Mouse (Mus musculus) NIH3T3 (cell line): ENCODE data around the gene Msgn1.
A peak's percentile ranks its signal among the peaks of the same experiment; 100 is the strongest.

ENCODE experiments used
- DNase-seq: peaks from one replicate; pipeline ENCODE4 v3.0.0-alpha.2; 2012; ENCODE audit warnings: low read depth

Msgn1 gene

DNA sequence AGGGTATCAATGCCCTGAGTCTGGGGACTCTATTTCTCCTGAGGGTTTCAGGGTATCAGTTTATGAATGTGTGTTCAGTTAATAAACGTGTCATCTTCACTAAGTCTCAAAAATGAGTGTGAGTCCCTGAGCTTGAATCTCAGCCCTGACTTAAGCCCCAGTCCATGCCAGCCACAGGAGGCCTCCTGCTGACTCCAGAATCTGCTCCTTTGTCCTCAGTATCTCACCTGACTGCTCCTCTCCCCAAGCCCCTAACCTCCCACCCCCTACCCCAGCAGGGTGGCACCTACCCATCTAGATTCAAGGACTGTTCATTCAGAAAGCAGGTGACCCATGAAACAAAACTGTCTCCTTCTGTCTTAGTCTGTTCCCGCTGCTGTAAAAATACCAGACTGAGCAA lies 10.2 kb downstream of the Msgn1 start:
- no peak for DNase-seq

DNA sequence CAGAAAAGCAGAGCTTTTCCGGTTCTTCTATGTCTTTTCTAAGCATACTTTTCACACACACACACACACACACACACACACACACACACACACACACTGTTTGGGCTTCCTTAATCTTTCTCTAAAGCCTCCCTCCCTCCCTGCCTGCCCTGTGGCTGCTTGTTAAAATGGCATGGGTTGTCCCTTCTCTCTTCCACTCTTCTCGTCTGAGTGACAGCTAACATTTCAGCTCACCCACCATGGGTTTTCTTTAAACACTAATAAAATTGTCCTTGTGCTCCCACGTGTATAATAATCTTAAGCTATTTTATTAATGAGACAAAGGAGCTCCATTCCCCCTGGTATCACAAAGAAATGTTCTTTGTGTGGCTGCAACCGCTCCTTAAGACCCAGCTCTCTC lies 10.7 kb downstream of the Msgn1 start:
- DNase-seq = no peak

DNA sequence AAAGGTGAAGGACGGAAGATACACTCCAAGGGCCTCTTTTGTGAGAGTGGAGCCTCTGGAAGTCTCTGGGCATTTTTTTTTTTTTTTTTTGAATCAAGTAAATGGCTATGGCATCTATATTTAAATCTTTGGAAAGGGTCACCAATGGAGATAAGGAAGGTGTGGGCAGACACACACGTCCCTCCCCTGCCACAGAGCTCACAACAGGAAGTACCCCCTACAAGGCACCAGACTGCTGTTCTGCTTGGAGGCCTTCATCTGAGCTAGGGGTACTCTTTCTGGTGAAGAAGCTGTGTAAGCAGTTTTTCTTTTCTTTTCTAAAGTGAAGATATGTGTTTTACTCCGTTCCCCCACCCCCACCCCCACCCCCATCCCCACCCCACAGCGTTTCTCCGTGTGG lies 11.9 kb downstream of the Msgn1 start:
- DNase-seq = no peak

DNA sequence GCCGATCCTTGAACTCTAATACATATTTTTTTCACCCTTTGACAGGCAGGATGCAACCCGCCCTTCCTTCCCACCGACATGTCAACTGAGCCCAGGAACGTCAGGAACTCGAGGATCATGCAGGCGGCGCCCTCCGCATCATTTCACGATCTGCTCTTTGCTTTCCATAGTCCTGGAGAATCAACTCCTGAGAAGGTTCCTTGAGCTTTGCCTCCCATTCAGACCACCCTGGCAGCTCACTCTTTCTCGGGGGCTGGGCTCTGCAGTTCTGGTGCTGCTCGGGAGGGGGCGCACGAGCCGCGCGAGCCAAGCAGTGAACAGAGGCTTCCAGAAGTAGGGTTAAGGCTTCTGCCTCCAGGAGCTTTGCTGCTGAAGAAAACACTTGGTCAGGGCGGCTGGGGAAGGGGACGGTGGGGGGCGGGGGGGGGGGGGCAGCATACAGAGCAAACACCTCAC lies 12.6 kb downstream of the Msgn1 start:
- peak; percentile 74 for DNase-seq

DNA sequence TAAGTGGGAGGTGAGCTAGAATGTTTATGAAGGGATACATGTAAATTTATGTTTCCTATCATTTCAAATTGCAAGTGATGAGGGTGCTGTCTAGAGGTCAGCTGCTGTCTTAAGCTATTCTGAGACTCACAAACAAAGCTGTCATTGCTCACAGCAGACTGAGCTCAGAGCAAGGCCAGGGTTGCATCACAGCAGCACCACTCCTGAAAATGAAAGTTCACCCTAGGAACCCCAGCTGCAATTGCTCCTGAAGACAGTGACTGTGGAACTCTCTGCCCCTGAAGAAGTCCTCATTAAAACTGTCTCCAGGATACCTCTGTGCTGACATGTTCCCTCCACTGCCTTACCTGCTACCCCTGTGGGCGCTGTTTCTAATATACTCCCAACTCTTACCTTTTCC lies 13.7 kb downstream of the Msgn1 start:
- peak; percentile 5 for DNase-seq

DNA sequence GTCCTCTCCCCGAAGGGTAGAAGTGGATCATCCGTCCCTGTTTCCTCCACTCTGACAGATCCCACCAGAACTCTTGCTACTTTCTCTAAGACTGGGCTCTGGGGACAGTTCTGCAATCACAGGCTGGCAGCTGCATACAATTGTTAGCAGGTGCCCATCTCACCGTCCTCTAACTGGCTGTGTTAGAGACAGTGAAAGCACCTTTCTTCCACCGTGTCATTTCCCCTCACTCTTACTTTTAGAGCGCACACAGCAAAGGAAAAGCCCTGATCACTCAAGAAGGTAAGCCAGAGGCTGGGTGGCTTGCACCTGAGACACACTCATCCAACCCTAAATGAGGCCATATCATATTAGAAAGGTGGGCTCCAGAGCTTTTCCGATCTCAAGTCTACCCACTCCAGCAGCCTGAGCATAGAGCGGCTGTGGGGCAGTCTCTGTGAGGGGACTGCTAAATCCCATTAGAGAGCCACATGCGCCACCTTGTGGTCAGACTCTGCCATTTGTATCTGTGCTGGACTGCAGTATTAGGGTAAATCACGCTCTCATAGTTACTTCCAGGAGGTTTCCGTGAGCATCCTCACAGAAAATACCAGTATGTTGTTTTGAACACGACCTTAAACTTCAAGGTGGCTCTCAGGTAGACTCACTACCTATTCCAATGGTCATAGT lies 30.2 kb downstream of the Msgn1 start:
- peak; percentile 94 for DNase-seq

DNA sequence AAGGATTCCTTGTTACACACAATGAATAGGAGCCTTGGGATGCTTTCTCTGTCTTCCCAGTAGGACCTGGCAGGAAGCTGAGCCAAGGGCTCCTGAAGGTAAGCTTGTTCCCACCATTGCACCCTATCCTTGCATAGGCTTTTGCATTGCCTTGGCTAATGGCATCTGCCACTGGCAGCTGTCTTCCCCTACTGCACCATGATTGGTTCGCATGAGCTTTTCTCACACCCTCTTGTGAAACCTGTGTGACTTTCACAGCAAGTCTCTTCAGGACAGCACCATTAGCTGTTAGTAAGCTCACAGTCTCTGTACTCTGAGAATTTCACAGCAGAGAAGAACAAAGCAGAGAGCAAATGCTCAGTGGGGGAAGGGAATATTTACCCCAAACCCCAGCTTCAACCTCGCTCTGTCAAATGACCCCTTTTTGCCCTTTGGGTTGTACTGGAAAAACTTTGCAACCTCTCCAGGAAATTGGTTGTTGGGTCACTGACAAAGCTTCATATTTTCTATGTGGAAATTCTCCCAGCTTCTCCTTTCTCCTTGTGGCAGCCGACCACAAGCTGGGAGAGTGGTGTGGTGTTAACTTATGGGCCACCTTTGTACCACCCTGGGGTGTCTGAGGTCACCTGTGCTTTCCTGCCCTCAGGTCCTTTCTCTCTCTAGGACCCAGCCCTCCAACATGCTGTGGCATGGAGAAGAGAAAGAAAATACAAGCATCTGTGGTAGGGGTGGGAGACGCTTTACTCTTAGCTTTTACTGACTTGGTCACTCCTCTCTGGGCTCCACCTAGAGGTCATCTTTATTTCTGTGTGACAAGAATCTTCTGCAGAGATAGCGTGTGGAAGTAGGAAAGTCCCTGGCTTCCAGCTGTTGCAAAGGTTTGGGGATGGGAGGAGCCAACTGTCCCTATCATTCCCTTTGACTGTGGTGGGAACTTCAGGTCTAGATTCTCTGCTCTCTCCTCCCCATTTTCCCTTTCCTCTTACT lies 31.1 kb downstream of the Msgn1 start:
- no peak for DNase-seq

DNA sequence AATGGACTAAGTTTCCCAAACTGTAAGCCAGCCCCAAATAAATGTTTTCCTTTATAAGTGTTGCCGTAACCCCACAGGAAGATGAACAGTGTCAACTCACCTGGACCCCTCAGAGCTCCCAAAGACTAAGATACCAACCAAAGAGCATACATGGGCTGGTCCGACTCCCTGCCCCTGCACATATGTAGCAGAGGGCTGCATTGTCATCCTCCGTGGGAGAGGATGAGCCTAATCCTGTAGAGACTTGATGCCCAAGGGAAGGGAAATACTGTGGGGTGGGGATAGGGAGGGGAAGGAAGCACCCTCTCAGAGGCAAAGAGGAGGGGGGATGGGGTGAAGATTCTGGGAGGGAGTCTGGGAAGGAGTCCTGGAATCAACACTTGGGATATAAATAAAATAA lies 50.1 kb downstream of the Msgn1 start:
- no peak for DNase-seq
